Mouse (Mus musculus): ENCODE results near the gene Ube2j1. TPM values are rescaled to one million over a fixed set of nuclear protein-coding genes. Genes with fewer than 3 reads are reported as not detected.

Ube2j1 gene
- total and polyA plus RNA-seq, 3 experiments, result 64.3 to 122 (median 93.0) TPM

DNA sequence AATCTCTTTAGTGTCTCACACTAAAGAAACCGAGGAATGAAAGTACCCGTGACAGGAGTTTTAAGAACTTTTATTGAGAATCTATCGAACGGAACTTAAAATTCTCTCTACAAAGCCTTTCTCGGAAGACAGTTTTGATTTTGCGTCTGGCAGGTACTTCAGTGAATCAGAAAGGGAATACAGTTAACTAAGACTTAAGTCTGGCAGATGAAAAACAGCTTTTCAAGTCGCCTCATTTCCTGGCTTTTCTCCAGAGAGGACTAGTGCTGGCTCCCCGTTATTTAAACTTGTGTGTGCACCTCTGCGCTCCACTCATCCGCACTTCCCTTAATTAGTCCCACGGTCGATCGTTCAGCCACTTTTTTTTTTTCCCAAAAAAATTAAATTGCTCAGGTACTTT, 47.0 kb upstream of the Ube2j1 start:
- Histone ChIP-seq H3K4me1 (ENCODE audit: control insufficient read depth in 1 of 2, insufficient read depth in 2 of 2) (no peaks in the 10 kb centered on the region; a peak in 1 of 4 replicates), H3K36me3 (replicated peaks in 1 of 2; ENCODE audit: control insufficient read depth in 1 of 2, insufficient read depth in 1 of 2, low read length in 1 of 2) (no peaks in the 10 kb centered on the region), H3K9me3 (replicated peaks; ENCODE audit: low read length) (peaks cover 2% of the 10 kb centered on the region), H3K79me2 (replicated peaks; ENCODE audit: control insufficient read depth, extremely low read depth, insufficient read depth, poor library complexity, severe bottlenecking) (no peaks in the 10 kb centered on the region), H3K9ac (ENCODE audit: insufficient read depth, low read depth) (peak overlapping the region; percentile 65), H3K27ac (ENCODE audit: insufficient read depth, low read depth) (no peak overlapping the region), H3K4me2 (ENCODE audit: insufficient read depth, low read depth, poor library complexity, severe bottlenecking) (peak overlapping the region; percentile 82), H3K4me3 (replicated peaks in 1 of 3; ENCODE audit: low read depth in 2 of 3, low read length in 2 of 3, poor library complexity in 1 of 3) (peak overlapping the region in 1 of 3 experiments; percentile 58), H3K27me3 (replicated peaks) (peaks cover 30% of the 10 kb centered on the region)
- in situ Hi-C loops (cut with MboI; ENCODE audit: low pct_ligation_motif_present, low pct_unique_long_range_greater_than_20kb, low sequenced_read_pairs) (loop anchor here (25.0 kb wide), 1 partner anchor 372 kb away; the partner anchor contains the start of genes Casp8ap2 and Gja10), dilution Hi-C loops (cut with MboI; ENCODE audit: extremely low pct_ligation_motif_present, extremely low pct_unique_long_range_greater_than_20kb, low sequenced_read_pairs) (no loop called here)
- DNase-seq (ENCODE audit: extremely low read depth), result no peak
- TF ChIP-seq CHD1 (IDR thresholded peaks at IDR 0.05; ENCODE audit: low read depth, low read length), result no peak
- TF ChIP-seq ZNF384 (IDR thresholded peaks at IDR 0.05; ENCODE audit: low read depth, low read length), result no peak
- no peak for TF ChIP-seq MAFK (IDR thresholded peaks at IDR 0.05; ENCODE audit: insufficient replicate concordance, low read length)
- no peak for TF ChIP-seq USF1 (IDR thresholded peaks at IDR 0.05; ENCODE audit: low read depth, low read length)
- TF ChIP-seq ZC3H11A (IDR thresholded peaks at IDR 0.05; ENCODE audit: low read depth, low read length), result no peak
- no peak for TF ChIP-seq ZKSCAN1 (IDR thresholded peaks at IDR 0.05; ENCODE audit: borderline replicate concordance, low read depth, low read length)
- TF ChIP-seq RAD21 (IDR thresholded peaks at IDR 0.05; ENCODE audit: low read depth, low read length), result no peak
- TF ChIP-seq GABPA (IDR thresholded peaks at IDR 0.05; ENCODE audit: insufficient replicate concordance, low read depth, low read length), result no peak
- TF ChIP-seq CTCF (conservative IDR thresholded peaks at IDR 0.05 in 1 of 2, IDR thresholded peaks at IDR 0.05 in 1 of 2; ENCODE audit: low read depth in 2 of 2, low read length in 2 of 2), result no peak
- TF ChIP-seq SMC3 (IDR thresholded peaks at IDR 0.05; ENCODE audit: low read depth, low read length), result no peak
- TF ChIP-seq KAT2A (IDR thresholded peaks at IDR 0.05; ENCODE audit: insufficient replicate concordance, low read length), result no peak

GRCm38 (mm10) chr4:32984801-32985675, 46.2 kb upstream of the Ube2j1 start:
- in situ Hi-C loops (cut with MboI; ENCODE audit: low pct_ligation_motif_present, low pct_unique_long_range_greater_than_20kb, low sequenced_read_pairs), result loop anchor here (25.0 kb wide), 1 partner anchor 373 kb away; the partner anchor contains the start of genes Casp8ap2 and Gja10
- Histone ChIP-seq H3K36me3 (replicated peaks in 1 of 2; ENCODE audit: control insufficient read depth in 1 of 2, insufficient read depth in 1 of 2, low read length in 1 of 2) (no peaks in the 10 kb centered on the region), H3K4me2 (ENCODE audit: insufficient read depth, low read depth, poor library complexity, severe bottlenecking) (peak overlapping the region; percentile 82; the same call in 1 of the 2 replicates), H3K9ac (ENCODE audit: insufficient read depth, low read depth) (no peak overlapping the region), H3K4me1 (ENCODE audit: control insufficient read depth in 1 of 2, insufficient read depth in 2 of 2) (no peaks in the 10 kb centered on the region; a peak in 1 of 4 replicates), H3K4me3 (replicated peaks in 1 of 3; ENCODE audit: low read depth in 2 of 3, low read length in 2 of 3, poor library complexity in 1 of 3) (no peak overlapping the region), H3K27me3 (replicated peaks) (peaks cover 30% of the 10 kb centered on the region), H3K27ac (ENCODE audit: insufficient read depth, low read depth) (no peak overlapping the region), H3K79me2 (replicated peaks; ENCODE audit: control insufficient read depth, extremely low read depth, insufficient read depth, poor library complexity, severe bottlenecking) (no peaks in the 10 kb centered on the region), H3K9me3 (replicated peaks; ENCODE audit: low read length) (peaks cover 2% of the 10 kb centered on the region)
- dilution Hi-C loops (cut with MboI; ENCODE audit: extremely low pct_ligation_motif_present, extremely low pct_unique_long_range_greater_than_20kb, low sequenced_read_pairs), result no loop called here
- no peak for DNase-seq (ENCODE audit: extremely low read depth)
- TF ChIP-seq MXI1 (IDR thresholded peaks at IDR 0.05; ENCODE audit: low read depth, low read length) (no peak), PAX5 (IDR thresholded peaks at IDR 0.05; ENCODE audit: low read length) (no peak), RAD21 (IDR thresholded peaks at IDR 0.05; ENCODE audit: low read depth, low read length) (no peak), MAZ (IDR thresholded peaks at IDR 0.05; ENCODE audit: low read depth, low read length) (no peak), CTCF (conservative IDR thresholded peaks at IDR 0.05 in 1 of 2, IDR thresholded peaks at IDR 0.05 in 1 of 2; ENCODE audit: low read depth in 2 of 2, low read length in 2 of 2) (peak in 1 of 2 experiments; percentile 33; a peak in 2 of 4 replicates)

All from CH12.LX (cell line).